Mouse (Mus musculus) thymus, postnatal 10 days (tissue): Measurements from ENCODE around the gene Atf5.

Source experiments
- DNase-seq, 2 experiments: peaks; one replicate each; pipeline ENCODE4 v3.0.0; 2021; ENCODE audit warnings: low spot score in 2 of 2

Atf5 gene

GRCm38 (mm10) chr7:44850146-44850545 is 33.7 kb upstream of the Atf5 start:
- peak; percentile 78 to 82 for DNase-seq

GRCm38 (mm10) chr7:44849416-44850111 is 33.1 kb upstream of the Atf5 start:
- DNase-seq = peak; percentile 84 to 89

- peak; percentile 96 to 97 for DNase-seq
These were observed 32.3 kb upstream of the Atf5 start, which contains the start of the genes Akt1s1 and Tbc1d17 for GRCm38 (mm10) chr7:44848561-44849415. Gene Akt1s1 (plus strand): TSS chr7:44848991. Gene Tbc1d17 (minus strand): TSS chr7:44849079.

GRCm38 (mm10) chr7:44847772-44848171 is 31.3 kb upstream of the Atf5 start:
- DNase-seq = no peak

- no peak for DNase-seq
These were observed 30.3 kb upstream of the Atf5 start for GRCm38 (mm10) chr7:44846804-44847203.

- DNase-seq = no peak
These were observed 28.5 kb upstream of the Atf5 start for GRCm38 (mm10) chr7:44845006-44845405.

GRCm38 (mm10) chr7:44841825-44842463 is 25.5 kb upstream of the Atf5 start:
- no peak for DNase-seq

GRCm38 (mm10) chr7:44840426-44840825 is 24.0 kb upstream of the Atf5 start:
- no peak for DNase-seq

GRCm38 (mm10) chr7:44839491-44840191 is 23.2 kb upstream of the Atf5 start:
- DNase-seq = peak in 1 of 2 experiments; percentile 46

GRCm38 (mm10) chr7:44839171-44839490 is 22.7 kb upstream of the Atf5 start:
- DNase-seq = no peak

GRCm38 (mm10) chr7:44838073-44838472 is 21.6 kb upstream of the Atf5 start:
- no peak for DNase-seq

- DNase-seq = no peak
These were observed 20.1 kb upstream of the Atf5 start for GRCm38 (mm10) chr7:44836423-44837053.

GRCm38 (mm10) chr7:44836016-44836404 is 19.6 kb upstream of the Atf5 start:
- DNase-seq = no peak

- no peak for DNase-seq
These were observed 19.0 kb upstream of the Atf5 start for GRCm38 (mm10) chr7:44835373-44836015.

- no peak for DNase-seq
These were observed 16.3 kb upstream of the Atf5 start for GRCm38 (mm10) chr7:44832763-44833162.

GRCm38 (mm10) chr7:44828706-44829105 is 12.2 kb upstream of the Atf5 start:
- DNase-seq = no peak

- no peak for DNase-seq
These were observed 10.3 kb upstream of the Atf5 start for GRCm38 (mm10) chr7:44826771-44827170.

GRCm38 (mm10) chr7:44824872-44825271 is 8.4 kb upstream of the Atf5 start:
- peak; percentile 62 to 86 for DNase-seq

- DNase-seq = no peak
These were observed 7.0 kb upstream of the Atf5 start for GRCm38 (mm10) chr7:44823409-44823808.

GRCm38 (mm10) chr7:44821666-44822448 is 5.4 kb upstream of the Atf5 start:
- DNase-seq = no peak
